Mouse (Mus musculus) forebrain, postnatal 0 days (tissue): ENCODE measurements around the gene Aqp11. TPM values are rescaled to one million over a fixed set of nuclear protein-coding genes. Genes with fewer than 3 reads are reported as not detected.

ENCODE experiments used
- ATAC-seq: fragments of 200-750 bp; cut with Nextera tagmentation; 2 replicates; pipeline ENCODE4 v1.8.0; 2017; ENCODE audit warnings: mild to moderate bottlenecking, moderate library complexity
- DNase-seq: peaks from one replicate; pipeline ENCODE4 v3.0.0-alpha.2; 2015
- H3K27ac ChIP-seq: fragments of 300-500 bp; sonication (generic); 2 replicates; pipeline ENCODE4 v1.5.1; 2014; ENCODE audit warnings: low read depth, mild to moderate bottlenecking, antibody characterized with exemption, low read length, moderate library complexity, mixed read lengths
- H3K27me3 ChIP-seq: fragments of 300-500 bp; sonication (generic); 2 replicates; pipeline ENCODE4 v1.6.1; 2014; ENCODE audit warnings: mild to moderate bottlenecking, low read length, mixed read lengths; ENCODE audit not compliant: insufficient read depth
- H3K36me3 ChIP-seq: fragments of 300-500 bp; sonication (generic); 2 replicates; pipeline ENCODE4 v1.6.1; 2014; ENCODE audit warnings: mild to moderate bottlenecking, moderate library complexity; ENCODE audit not compliant: insufficient read depth
- H3K4me1 ChIP-seq: fragments of 300-500 bp; sonication (generic); 2 replicates; pipeline ENCODE4 v1.6.1; 2014; ENCODE audit warnings: antibody characterized with exemption; ENCODE audit not compliant: insufficient read depth
- H3K4me2 ChIP-seq: fragments of 300-500 bp; sonication (generic); 2 replicates; pipeline ENCODE4 v1.6.1; 2014; ENCODE audit warnings: low read depth, mild to moderate bottlenecking, moderate library complexity
- H3K4me3 ChIP-seq: fragments of 300-500 bp; sonication (generic); 2 replicates; pipeline ENCODE4 v1.5.1; 2014; ENCODE audit warnings: low read depth, low read length, mixed read lengths
- H3K9ac ChIP-seq: fragments of 300-500 bp; sonication (generic); 2 replicates; pipeline ENCODE4 v1.6.1; 2014; ENCODE audit warnings: mild to moderate bottlenecking
- H3K9me3 ChIP-seq: fragments of 300-500 bp; sonication (generic); 2 replicates; pipeline ENCODE4 v1.6.1; 2016; ENCODE audit warnings: low read length
- CTCF ChIP-seq: sonication (generic); IDR thresholded peaks from 2 replicates; pipeline ENCODE4 v1.5.1; 2016; ENCODE audit warnings: antibody characterized with exemption, control low read depth, low read depth
- WGBS: fragments of 180-500 bp; shearing (Covaris S2); extraction: QIAGEN DNeasy Blood & Tissue Kit; methylation state at CpG from one replicate; pipeline ENCODE4 v1.1.7; 2014; 5-methylcytosine and 5-hydroxymethylcytosine counted together
- polyA plus RNA-seq: library from polyadenylated mRNA; unstranded; fragments of >200 nt; fragmentation: Nextera tagmentation; extraction: Ambion mirVana; gene quantifications from 2 replicates; pipeline ENCODE4 v1.2.1, GENCODE M21; 2015
- total RNA-seq: library from RNA; depleted of rRNA; stranded (reverse); fragments of >200 nt; gene quantifications from 2 replicates; pipeline ENCODE4 v1.2.3, GENCODE M21; 2014

Aqp11 gene
- total and polyA plus RNA-seq, 2 experiments from 2014 or later: 8.3 to 22.4 TPM

DNA sequence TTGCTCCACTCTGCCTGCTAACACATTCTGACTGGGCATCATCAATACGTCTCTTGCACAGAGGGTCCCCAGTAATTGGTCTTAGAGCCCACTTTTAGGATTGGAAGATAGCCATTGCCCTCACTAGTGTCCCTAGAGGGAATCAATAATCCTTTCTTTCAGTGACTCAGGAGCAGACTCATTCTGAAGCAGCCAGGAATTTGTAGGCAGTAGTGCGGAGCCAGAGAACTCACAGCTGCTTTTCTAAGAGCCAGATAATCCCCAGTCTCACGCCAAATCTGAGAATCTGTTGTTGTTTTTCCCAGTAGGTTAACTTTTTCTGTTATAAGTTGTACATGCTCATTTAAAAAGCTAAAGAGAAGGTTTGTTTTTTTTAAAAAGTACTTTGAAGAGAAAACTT, 37.3 kb upstream of the Aqp11 start:
- no peak overlapping the region for H3K4me2 ChIP-seq
- WGBS: 12% methylated on average over 3 of the region's 3 CpGs
- H3K27ac ChIP-seq: no peak overlapping the region
- TF ChIP-seq CTCF: no peak
- no peaks in the 10 kb centered on the region for H3K27me3 ChIP-seq
- H3K9ac ChIP-seq: no peak overlapping the region
- no peak for ATAC-seq
- no peak for DNase-seq
- H3K4me3 ChIP-seq: no peak overlapping the region
- H3K4me1 ChIP-seq: no peaks in the 10 kb centered on the region
- H3K9me3 ChIP-seq: no peaks in the 10 kb centered on the region
- H3K36me3 ChIP-seq: no peaks in the 10 kb centered on the region

DNA sequence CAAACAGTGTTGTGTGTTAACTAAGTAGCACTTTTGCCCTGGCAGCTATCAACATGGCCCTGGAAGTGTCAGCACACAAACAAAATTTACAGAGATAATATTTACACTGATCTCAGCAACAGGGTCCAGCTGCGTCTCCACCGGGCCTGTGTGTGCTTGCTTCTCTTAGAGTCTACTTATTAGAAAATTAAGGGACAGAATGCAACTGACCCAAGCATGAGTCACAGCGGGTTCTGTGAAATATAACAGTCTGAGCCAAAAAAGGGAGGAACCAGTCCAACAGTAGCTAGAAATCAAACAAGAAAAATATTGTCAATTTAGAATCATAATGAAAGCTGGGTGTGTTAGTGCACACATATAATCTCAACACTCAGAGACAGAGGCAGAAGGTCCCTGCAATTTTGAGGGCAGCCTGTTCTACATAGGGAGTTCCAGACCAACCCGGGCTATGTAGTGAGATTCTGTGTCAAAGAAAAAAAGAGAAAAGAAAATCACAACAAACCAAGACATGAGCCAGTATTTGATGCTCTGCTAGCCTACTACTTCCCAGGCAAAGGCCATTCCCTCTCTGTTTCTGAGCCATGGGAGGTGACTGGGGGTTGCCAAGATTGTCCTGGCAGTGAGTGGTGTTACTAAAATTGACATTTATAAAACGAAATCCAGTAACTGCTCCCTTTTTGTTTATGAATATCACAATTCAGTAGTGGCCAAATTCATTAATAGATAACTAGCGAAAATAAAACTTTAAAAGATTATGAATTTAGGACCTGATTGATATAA, 32.9 kb upstream of the Aqp11 start:
- no peaks in the 10 kb centered on the region for H3K9me3 ChIP-seq
- no peak for TF ChIP-seq CTCF
- H3K9ac ChIP-seq: no peak overlapping the region
- no peaks in the 10 kb centered on the region for H3K4me1 ChIP-seq
- H3K27ac ChIP-seq: no peak overlapping the region
- ATAC-seq (no peak), DNase-seq (no peak)
- H3K27me3 ChIP-seq: no peaks in the 10 kb centered on the region
- WGBS: 83% methylated on average over 6 of the region's 6 CpGs
- no peak overlapping the region for H3K4me3 ChIP-seq
- H3K36me3 ChIP-seq: no peaks in the 10 kb centered on the region
- H3K4me2 ChIP-seq: no peak overlapping the region

DNA sequence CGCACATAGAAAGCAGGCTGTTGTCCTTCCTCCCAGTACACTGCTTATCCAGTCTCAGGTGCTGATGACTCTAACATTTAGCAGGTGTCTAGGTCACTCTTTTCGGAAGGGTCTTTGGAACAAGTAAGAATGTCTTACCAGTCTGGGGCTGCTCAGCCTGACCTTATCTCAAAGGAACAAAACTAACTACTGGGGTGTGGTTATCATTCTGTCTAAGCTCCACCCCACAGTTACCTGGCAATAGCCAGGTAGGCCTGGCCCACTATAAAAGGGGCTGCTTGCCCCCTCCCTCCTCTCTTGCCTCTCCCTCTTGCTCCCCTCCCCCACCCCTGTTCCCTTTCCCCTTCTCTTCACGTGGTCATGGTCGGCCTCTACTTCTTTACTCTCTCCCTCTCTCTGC, 30.9 kb upstream of the Aqp11 start:
- Histone ChIP-seq H3K4me3 (no peak overlapping the region), H3K4me2 (no peak overlapping the region), H3K9ac (no peak overlapping the region), H3K9me3 (no peaks in the 10 kb centered on the region), H3K27ac (no peak overlapping the region), H3K36me3 (no peaks in the 10 kb centered on the region), H3K4me1 (no peaks in the 10 kb centered on the region), H3K27me3 (no peaks in the 10 kb centered on the region)
- WGBS: 85% methylated on average over 4 of the region's 4 CpGs
- TF ChIP-seq CTCF: no peak
- ATAC-seq (no peak), DNase-seq (no peak)

DNA sequence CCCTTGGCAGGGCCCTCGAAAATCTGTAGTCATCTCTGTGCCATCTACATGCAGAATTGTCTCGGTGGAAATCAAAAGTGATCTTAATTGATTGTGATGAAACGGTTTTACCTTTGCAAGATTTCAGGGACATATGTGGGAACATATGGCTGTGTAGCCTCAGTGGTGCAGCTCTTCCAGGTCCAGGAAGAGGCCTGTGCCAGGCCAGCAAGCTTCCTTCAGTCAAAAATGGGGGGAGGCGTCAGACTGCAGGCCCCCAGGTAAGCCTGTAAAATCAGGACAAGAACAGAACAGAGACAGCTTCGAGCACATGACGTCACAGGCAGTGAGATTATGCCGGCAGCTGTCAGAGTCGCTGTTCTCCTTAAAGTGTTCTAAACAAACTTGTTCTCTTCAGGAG, 29.8 kb upstream of the Aqp11 start:
- Histone ChIP-seq H3K27ac (no peak overlapping the region), H3K4me2 (no peak overlapping the region), H3K27me3 (no peaks in the 10 kb centered on the region), H3K4me1 (no peaks in the 10 kb centered on the region), H3K36me3 (no peaks in the 10 kb centered on the region), H3K9ac (no peak overlapping the region), H3K4me3 (no peak overlapping the region), H3K9me3 (no peaks in the 10 kb centered on the region)
- TF ChIP-seq CTCF: no peak
- DNase-seq (peak; percentile 64), ATAC-seq (peak; percentile 47)
- WGBS: 59% methylated on average over 8 of the region's 8 CpGs

DNA sequence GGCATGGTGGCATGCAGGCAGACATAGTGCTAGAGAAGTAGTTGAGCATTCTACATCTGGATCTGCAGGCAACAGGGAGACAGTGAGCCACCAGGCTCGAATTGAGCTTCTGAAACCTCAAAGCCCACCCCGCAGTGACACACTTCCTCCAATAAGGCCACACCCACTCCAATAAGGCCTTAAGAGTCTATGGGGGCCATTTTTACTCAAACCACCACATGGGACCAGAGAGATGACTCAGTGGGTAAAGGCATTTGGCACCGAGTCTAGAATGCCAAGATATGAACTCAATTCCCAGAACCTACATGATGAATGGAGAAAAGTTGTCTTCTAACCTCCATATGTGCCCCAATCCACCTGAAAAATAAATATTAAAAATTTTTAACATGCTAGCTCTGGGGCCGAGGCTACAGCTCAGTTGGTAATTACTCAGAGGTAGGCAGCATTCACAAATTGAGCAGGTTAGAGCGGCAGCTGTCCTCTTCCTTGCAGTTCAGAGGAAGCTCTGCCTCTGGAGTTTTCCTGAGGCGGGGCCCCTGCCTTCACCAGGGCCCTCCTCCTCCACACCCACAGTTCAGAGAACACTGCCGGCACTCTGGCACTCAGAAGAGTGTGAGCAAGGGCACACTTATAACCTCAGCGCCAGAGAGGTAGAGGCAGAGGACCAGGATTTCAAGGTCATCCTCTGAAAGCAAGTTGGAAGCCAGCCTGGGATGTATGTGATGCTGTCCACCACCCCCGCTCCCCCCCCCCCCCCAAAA, 28.5 kb upstream of the Aqp11 start:
- no peak overlapping the region for H3K4me3 ChIP-seq
- no peaks in the 10 kb centered on the region for H3K27me3 ChIP-seq
- ATAC-seq (no peak), DNase-seq (no peak)
- H3K27ac ChIP-seq: no peak overlapping the region
- 85% methylated on average over 9 of the region's 9 CpGs for WGBS
- H3K9me3 ChIP-seq: no peaks in the 10 kb centered on the region
- H3K9ac ChIP-seq: no peak overlapping the region
- H3K4me2 ChIP-seq: no peak overlapping the region
- TF ChIP-seq CTCF: no peak
- H3K36me3 ChIP-seq: no peaks in the 10 kb centered on the region
- no peaks in the 10 kb centered on the region for H3K4me1 ChIP-seq

DNA sequence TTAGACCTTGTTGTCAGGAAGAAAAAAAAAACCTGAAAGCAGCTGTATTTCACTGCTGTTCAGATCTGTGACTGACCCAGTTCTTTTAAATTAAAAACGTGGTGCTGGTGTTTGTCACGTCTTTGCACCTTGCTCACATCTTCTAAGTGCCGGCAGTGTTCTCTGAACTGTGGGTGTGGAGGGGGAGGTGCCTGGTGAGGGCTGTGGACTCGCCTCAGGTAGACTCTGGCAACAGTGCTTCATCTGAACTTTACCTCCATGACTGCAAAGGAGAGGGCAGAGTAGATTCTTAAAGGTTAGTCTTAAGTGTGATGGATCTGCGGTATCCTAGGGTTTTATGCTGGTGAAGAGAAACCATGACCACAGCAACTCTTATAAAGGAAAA, 27.9 kb upstream of the Aqp11 start:
- H3K9ac ChIP-seq: no peak overlapping the region
- ATAC-seq (no peak), DNase-seq (no peak)
- WGBS: 82% methylated on average over 5 of the region's 5 CpGs
- H3K27ac ChIP-seq: no peak overlapping the region
- no peaks in the 10 kb centered on the region for H3K9me3 ChIP-seq
- no peak overlapping the region for H3K4me2 ChIP-seq
- H3K4me1 ChIP-seq: no peaks in the 10 kb centered on the region
- TF ChIP-seq CTCF: no peak
- no peaks in the 10 kb centered on the region for H3K27me3 ChIP-seq
- H3K4me3 ChIP-seq: no peak overlapping the region
- no peaks in the 10 kb centered on the region for H3K36me3 ChIP-seq
